Mouse (Mus musculus) retina, postnatal 1 day (tissue): ENCODE data around the gene Tmem274.

Experiments
- DNase-seq: peaks from one replicate; pipeline ENCODE4 v3.0.0-alpha.2; 2012

Tmem274 gene

DNA sequence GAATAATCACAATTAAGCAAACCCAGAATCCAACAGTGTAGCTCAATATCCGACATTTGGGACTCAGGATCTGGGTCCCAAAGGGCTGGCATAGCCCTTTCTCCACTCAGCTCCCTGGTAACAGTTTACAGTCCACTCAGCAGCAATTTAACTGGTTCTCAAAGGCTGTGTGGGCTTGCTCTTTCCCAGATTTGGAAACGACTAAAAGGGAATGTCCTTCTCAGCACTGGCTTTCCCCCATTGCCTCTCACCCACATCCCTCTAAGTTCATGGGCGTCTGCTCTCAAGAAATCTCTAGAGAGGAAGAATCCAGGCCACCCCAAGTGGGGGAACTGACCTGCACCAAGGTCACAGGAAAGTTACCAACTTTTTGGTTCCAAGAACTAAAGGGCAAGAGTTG lies 7.4 kb downstream of the Tmem274 start:
- no peak for DNase-seq

DNA sequence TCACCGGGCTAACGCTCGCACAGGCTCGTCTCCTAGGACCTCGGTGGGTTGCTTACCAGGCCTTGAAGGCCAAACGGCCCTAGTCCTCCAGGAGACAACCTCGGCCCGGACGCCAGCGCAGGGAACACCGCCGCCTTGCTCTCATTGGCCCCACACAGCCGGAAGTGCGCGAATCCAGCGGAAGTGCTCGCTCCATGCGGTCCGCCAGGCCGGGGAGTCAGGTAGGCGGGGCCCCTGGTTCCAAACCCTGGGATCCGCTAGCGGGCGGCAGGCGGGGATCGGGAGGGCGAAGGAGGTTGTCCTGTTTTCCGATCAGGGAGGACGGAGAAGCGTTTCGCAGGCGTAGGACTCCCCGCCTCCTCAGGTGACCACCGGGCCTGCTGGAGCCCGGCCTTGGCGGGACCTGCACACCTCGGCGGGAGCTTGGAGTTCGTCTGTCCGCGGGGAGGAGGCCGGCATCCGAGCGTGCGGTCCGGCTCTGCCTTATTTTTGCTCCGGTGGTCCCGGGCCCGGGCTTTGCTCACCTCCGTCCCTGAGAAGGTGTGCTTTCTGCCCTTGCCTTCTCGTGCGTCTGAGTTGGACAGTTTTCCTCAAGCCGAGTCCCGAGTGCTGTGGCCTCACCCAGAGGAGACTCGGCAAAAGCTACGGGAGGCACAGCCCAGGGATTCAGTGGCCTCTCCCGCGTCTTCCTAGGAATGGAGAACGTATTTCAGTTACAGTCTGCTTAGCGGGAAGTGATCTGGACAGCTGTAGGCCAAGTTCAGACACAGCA lies 8.1 kb downstream of the Tmem274 start, which contains the start of the genes Nmnat1 and Lzic:
Gene Nmnat1 (minus strand): TSS at position 150 of the 772 bp plus-strand sequence.
Gene Lzic (plus strand): TSS at position 177 of the 772 bp plus-strand sequence.
- peak; percentile 97 for DNase-seq

DNA sequence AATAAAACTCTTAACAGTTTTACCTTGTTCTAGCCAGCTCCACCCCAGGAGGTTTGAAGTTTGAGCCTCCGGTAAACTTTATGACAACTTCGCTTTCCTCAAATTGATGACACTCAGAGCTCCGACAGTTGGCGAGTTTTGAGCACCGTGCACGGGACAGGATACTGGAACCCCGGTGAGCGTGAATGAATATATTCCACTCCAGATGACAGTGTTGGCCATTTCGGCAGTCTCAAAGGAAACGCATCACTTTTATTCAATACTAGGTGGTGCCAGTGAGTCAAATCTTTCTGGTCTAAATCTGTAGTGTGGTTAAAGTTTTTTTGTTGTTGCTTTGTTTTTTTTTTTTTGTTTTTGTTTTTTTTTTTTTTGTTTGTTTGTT lies 8.6 kb downstream of the Tmem274 start:
- DNase-seq, result peak; percentile 54

DNA sequence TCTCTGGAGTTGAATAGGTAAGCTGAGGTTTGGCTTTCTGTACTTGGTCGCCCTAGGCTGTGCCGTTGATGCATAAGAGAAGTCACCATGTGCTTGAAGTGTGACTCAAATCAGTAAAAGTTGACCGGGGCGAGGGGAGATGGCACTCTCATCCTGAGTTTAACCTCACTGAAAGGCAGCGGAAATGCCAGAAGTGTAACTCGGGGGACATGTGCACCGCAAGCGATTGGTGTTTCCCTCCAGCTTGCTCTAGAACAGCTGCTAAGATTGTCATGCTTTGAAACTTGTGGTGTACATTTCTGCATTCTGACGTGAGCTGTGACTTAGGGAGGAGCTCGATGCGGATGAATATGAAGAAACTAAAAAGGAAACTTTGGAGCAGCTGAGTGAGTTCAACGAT lies 10.6 kb downstream of the Tmem274 start:
- no peak for DNase-seq

DNA sequence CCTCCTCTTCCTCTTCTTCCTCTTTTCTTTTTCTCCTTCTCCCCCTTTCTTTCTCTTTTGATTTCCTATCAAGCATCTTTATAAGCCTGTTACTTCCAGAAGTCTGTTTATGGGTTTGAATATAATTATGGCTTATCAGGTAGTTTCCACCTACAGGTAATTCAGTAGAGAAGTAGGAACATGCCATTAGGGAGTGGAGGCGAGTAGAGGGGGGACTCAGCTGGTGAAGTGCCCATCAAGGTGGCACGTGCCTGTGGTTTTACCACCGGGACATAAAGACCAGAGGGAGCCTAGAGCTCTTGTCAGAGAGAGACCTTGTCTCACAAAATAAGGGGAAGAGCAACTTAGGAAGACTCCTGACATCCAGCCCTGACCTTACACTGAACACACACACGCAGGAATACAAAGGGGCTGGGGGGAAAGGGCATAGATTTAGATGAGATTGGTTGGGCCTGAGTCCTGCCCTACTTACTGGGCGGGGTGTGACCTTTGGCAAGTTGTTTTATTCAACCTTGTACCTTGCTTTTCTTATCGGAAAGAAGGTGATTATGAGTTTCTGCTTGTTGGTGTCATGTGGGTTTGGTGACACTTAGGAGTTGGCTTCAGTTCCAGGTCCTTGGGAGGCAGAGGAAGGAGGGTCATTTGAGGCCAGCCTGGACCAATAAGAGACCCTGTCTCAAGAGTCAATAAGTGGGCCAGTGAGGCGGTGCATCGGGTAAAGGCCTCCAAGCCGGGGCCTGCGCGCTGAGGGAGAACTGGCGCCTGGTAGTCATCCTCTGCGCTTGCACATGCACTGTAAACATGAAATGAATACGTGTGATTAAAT lies 12.4 kb downstream of the Tmem274 start:
- no peak for DNase-seq

DNA sequence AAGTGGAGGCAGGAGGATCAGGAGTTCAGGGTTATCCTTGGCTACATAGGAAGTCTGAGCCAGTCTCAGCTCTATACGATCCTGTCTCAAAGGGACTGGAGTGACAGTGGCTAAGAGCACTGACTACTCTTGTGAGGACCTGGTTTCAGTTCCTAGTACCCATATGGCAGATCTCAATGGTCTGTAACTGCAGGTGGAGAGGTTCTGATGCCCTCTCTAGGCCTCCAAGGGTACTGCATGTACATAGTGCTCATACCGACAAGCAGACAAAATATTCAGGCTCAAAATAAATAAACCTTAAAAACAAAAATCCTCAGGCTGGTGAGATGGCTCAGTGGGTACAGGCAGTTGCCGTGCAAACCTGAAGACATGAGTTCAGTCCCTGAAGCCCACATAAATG lies 14.0 kb downstream of the Tmem274 start:
- DNase-seq, result no peak

DNA sequence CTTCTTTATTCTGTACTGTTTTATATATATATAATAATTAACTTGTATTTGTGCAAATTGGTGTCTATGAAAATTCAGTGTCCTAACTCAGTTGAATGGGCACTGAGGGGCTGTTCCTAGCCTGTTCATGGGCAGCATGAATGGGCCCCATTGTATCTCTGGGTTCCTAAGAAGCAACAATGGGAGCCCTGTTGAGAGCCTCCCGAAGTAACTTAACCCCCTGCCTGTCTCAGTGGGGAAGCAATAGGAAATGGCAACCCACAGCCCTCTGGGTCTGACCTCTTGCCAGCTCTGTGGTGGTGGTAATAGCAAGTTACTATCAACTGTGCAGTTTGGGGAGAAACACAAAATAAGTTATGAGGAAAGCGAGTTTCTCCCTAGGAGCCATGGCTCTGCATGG lies 19.4 kb downstream of the Tmem274 start:
- peak; percentile 93 for DNase-seq

DNA sequence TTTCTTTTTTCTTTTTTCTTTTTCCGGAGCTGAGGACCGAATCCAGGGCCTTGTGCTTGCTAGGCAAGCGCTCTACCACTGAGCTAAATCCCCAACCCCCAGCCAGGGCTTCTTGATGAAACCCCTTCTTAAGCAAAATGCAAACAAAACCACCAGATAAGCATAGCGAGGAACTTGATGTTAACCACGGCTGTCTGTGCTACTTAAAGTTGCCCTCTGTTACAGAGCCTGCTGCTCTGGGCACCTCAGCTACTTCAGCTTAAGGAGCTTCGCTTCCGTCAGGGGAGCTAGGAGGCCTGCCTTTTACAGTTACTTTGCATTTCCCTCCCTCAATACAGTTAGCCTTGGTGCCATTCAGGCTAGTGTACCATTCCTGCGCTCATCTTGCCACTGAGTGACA lies 21.7 kb downstream of the Tmem274 start:
- DNase-seq, result no peak

DNA sequence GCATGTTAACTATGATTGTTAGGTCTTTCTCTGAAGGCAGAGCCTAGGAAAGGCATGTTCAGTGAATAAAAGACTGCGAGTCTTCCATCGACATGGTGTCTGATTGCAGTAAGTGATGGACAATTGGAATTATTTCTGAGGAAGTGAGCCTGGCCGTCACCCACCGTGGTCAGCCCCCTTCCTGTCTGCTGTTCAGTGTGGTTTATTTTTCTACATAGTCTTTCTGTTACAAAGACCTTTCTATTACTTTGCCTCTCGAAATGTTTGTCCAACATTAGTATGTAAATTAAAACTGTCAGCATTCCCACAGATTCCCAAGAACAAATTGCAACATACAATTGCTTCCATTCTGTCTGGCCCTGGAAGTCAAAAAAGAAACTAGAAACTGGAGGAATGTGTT lies 22.6 kb downstream of the Tmem274 start:
- DNase-seq, result no peak

DNA sequence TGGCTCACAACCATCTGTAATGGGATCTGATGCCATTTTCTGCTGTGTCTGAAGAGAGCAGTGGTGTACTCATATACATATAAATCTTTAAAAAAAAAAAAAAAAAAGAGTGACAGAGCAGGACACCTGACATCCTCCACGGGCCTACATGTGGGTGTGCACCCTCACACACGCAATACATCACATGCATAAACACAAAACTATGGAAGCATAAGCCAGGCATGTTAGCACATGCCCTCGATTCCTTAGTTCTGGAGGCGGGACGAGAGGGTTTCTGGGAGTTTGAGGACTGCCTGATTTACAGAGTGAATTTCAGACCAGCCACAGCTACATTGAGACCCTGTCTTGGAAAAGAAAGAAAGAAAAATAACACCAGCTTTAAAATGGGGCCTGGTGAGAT lies 27.2 kb downstream of the Tmem274 start:
- DNase-seq, result no peak

DNA sequence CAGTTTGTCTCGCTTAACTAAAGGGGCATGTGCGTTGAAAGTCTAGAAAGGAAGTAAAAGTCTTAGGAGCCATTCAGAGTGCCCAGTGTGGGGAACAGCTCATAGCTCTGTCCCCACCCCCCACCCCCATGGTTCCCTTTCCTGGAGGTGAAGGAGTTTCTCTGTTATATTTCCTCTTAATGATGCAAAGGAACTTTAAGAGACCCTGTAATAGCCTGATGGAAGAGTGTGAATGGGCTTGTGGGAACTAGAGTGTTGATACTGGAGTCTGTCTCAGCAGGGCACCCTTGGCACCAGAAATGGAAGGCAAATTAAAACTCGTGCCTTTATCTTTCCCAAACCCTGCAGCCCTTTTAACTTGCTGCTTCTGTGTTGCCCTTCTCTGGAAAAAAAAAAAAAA lies 27.7 kb downstream of the Tmem274 start:
- no peak for DNase-seq

DNA sequence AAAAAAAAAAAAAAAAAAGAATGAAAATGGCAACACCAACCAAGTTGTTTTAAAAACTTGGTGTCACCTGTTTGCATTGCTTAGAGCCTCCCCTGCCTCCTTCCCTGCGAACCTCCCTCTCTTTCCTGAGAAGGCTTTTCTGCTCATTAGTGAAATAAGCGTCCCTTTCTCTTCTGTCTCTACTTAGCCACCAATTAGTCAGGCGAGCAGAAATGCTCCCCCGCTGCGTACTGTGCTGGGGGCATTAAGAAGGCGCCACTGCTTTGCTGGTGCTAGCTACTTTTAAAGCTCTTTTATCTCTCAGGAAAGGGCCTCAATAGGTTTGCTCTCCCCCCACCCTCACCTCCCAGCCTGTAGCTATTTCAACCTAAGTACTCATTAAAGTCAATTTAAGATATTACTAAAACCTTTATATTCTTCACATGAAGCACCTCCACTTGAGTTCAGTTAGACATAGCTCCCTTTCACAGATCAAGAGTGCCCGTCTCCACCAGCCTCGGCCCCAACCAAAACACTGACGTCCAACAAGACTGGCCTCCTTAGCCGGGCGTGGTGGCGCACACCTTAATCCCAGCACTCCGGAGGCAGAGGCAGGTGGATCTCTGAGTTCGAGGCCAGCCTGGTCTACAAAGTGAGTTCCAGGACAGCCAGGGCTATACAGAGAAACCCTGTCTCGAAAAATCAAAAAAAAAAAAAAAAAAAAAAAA lies 28.2 kb downstream of the Tmem274 start:
- peak; percentile 92 for DNase-seq

DNA sequence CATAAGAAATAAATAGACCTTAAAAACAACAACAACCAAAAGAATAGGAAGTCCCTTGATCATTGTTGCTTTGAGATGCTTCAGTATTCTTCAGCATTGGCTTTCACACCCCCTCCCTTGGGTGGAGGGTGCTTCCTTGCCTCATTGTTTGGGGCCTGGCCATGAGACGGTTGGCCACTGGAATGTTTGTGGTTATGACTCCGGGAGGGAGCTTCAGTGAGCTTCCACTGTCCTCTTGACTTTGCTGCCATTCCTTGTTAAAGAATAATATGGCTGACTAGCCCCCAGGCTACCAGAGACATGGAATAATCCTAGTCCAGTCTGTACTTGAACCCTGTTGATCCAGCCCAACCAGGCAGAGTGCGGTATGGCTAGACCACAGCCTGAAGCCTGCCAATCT lies 29.7 kb downstream of the Tmem274 start:
- no peak for DNase-seq

DNA sequence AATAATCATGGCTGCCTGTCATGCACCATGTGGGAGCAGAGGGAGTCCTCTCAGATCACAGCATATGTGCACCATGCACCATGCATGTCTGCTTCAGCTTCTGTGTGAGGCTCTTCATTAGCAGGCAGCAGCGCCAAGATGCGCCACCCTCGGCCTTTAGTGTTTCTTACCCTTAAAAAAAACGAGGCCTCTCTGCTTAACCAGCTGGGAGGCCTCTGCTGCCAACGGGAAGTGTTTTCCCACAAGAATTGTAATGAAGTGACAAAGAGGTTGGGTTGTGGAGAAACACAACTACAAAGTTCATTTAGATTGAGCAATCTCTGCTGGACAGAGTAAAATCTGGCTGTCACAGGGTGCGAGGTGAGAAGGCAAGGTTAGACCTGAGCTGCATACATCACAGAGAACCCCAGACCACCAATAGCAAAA lies 34.1 kb downstream of the Tmem274 start:
- DNase-seq, result no peak

DNA sequence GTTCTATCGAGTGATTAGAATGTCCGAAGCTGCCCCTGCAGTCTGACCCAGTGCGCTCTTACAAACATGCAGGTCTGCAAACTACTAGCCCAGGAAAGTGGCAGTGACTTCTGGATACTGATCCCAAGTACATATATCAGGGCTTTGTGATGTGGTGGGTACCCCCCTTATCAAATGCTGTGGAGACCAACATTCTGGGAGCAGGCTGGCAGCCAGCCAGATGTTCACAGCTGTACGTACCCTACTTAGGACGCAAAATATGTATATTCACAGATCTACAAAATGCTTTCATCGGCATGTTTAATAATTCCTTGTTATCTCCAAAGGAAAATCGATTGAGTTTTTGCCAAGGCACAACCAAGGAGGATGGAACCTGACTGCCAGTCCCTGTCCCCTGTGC lies 34.9 kb downstream of the Tmem274 start:
- no peak for DNase-seq

DNA sequence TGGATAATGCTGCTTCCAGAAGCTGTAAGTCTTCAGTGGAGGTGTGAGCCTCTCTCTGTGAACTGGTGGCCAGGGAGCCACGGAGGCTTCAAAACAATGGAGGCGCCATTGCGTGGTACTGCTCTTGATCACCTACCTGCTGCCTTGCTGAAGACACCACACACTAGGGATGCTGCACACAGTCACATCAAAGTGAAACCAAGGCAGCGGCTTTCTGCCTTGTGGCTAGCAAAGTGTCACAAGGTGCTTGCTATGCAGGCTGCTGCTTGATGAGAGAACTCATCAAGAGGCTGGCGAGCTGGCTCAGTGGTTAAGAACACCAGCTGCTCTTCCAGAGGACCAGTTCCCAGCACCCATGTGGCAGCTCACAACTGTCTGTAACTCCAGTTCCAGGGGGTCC lies 38.5 kb downstream of the Tmem274 start:
- no peak for DNase-seq

DNA sequence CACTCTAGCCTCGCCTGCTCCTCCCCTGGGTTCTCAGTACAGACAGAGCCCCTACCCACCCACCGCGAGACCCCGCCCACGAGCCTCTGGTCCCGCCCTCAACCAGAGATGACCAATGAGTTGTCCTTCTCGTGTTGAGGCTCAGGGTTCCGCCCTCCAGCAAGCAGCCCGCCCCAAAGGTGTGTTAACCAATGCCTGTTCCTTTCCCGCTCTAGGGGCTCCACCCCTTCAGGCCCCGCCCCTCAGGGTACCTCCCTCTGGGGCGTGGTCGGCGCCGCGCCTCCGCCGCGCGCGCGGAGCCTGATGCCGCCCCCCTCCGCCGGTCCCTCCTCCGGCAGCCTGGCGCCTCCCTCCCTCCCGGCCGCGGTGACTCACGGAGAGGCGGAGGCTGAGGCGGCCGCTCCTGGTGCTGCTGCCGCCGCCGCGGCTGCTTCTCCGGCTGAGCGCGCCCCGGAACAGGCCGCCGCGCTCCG lies 40.7 kb downstream of the Tmem274 start, which contains the start of gene Ctnnbip1:
Gene Ctnnbip1 (plus strand): TSS at position 369 of the 473 bp plus-strand sequence.
- DNase-seq, result peak; percentile 99

DNA sequence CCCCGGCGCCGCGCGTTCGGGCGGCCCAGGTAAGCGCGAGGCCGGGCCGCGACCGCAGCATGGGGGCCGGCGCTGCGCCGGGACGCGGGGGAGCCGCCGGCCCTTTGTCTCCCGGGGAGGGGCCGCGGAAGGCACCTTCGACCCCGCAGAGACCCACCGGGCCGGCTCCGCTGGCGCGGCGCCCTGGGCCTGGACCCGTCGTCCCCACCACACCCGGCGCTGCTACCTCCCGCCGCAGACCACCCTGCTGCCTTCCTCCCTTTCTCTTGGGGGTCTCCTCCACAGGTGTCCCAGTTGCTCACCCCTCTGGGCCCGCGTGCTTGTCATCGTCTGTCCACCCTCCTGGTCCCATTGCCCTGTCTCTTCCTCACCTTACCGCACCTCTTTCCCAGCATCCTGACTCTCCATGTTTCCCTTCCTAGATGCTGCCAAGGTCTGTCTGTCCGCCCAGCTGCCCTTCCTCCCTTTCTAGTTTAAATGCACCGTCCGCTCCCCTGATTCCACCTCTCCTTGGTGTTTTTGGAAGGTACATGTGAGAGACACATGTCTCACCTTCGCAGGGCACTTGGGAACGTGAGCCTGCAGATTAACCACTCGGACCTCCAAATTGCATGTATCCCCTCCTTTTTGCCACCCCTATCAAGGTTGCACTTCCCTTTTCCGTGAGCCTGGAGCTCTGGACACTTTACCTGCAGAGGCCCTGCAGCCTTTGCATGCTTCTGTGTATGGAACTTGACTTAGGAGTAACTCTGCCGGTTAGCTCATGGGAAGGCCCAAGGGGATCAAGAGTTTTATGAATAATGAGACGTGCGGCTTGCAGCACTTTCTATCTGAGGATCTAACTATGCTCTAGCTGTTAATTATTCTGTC lies 41.4 kb downstream of the Tmem274 start:
- DNase-seq, result no peak

DNA sequence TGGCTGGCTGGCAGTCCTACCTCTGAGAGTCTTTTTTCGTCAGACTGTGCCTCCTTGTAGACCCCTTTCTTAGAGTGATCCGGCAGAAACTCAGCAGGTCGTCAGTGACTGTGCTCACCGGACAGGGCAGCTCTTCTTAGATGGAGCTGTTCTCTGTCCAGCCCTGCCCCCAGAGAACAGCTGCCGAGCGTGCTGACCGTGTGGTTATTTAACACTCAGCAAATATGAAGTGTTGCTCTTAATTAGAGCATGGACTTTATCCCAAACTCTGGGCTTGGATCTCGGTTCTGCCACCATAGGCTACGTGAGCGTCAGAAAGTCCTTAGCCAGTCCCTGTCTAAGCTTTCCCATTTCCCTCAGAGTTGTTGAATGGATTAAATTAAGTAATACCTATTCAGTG lies 44.1 kb downstream of the Tmem274 start:
- DNase-seq, result no peak

DNA sequence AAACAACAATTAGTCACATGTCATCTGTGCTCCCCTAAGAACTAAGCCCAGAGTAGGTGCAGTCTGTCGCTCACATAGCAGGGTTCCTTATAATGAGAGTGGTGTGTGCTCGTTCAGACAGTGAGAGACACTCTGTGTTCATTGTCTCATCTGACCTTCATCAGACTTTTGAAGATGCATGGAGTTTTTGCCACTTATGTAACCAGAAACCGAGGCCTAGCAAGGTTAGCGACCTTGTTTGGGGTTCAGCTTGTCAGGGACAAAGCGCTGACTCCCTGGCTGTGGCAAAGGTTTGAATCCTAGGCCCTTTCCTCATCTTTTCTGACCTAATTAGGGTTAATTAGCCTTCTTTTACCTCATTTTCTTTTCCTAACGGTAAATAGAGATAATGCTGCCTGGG lies 46.8 kb downstream of the Tmem274 start:
- DNase-seq, result peak; percentile 26

DNA sequence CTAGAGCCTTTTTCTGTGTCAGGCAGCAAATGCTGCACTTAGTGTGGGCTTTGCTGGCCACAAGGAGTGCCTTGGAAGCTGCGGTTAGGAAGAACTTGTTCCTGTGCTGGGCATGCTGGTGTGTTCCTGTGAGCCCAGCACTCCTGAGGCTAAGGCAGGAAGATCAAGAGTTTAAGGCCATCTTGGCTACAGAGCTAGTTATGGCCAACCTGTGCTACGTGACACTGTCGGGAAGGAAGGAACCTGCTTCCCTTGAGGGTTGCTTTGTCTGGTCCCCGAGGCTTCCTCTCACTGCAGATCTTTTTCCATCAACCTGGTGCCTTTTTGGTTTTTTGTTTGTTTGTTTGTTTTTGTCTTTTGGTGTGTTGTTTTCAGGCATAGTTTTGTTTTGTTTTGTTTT lies 48.0 kb downstream of the Tmem274 start:
- no peak for DNase-seq

DNA sequence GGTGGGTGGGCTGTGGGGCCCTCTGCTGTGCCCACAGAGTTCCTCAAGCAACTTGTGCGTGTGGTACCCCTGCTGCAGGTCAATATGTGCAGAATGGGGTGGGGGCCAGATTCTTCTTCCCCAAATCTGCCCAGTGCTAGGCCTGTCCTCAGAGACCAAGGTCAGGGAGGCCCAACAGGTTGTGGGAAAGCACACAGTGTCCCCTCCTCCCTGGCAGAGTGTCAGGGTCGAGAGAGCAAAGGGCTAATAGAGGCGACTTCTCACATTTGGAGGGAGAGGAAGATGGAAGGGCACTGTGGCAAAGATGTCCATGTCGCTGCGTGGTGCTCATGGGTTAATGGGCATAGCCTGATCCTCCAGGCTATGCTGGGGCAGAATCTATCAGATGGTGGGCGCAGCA lies 48.6 kb downstream of the Tmem274 start:
- DNase-seq, result no peak
